ENCODE assay signal across 9 mouse cellular contexts in genomic region chr5:113797149-113797882, GRCm38 (mm10). TPM values are rescaled to one million over a fixed set of nuclear protein-coding genes. Genes with fewer than 3 reads are reported as not detected.
DNase-seq lines count a peak whose midpoint lies in the region; ATAC-seq and TF ChIP-seq lines count a peak whose summit lies in the region.
"Had no signal": no experiment of that assay in that cellular context is flagged by ENCODE, and none has a peak within 500 bp of the region (broad histone marks: within the 10 kb centered on the region; RNA-seq: fewer than 3 reads in every experiment).

No protein-coding gene starts in this region.

- no peak for DNase-seq in heart, adult 18-20 months
- no peak for DNase-seq in midbrain, postnatal 0 days (ENCODE audit: low spot score)
- no peak for DNase-seq in midbrain, embryonic 14.5 days
- DNase-seq in limb, embryonic 14.5 days (ENCODE audit: low spot score), result no peak
- no peak for DNase-seq in cerebellum, postnatal 4 days (ENCODE audit: low spot score in 2 of 2)
- DNase-seq in layer of hippocampus, adult 9-11 months, result no peak
- DNase-seq: kidney, adult 11 months had no signal

- TF ChIP-seq POLR2A in limb, embryonic 14.5 days (IDR thresholded peaks at IDR 0.05; ENCODE audit: borderline replicate concordance, extremely low read depth, insufficient read depth, insufficient read length), result no peak

- no peaks in the 10 kb centered on the region for H3K36me3 ChIP-seq in heart, embryonic 15.5 days
- H3K36me3 ChIP-seq in midbrain, postnatal 0 days (ENCODE audit: insufficient read depth, low read length), result no peaks in the 10 kb centered on the region
- H3K36me3 ChIP-seq in midbrain, embryonic 14.5 days (ENCODE audit: control insufficient read depth, insufficient read depth, low read length), result no peaks in the 10 kb centered on the region
- H3K36me3 ChIP-seq in limb, embryonic 14.5 days (ENCODE audit: control insufficient read depth, insufficient read depth, low read length), result peaks cover 43% of the 10 kb centered on the region
- H3K36me3 ChIP-seq in stomach, embryonic 16.5 days (ENCODE audit: control insufficient read depth, insufficient read depth, low read length), result no peaks in the 10 kb centered on the region

- H3K27me3 ChIP-seq in heart, embryonic 15.5 days, result peaks cover 22% of the 10 kb centered on the region
- no peaks in the 10 kb centered on the region for H3K27me3 ChIP-seq in midbrain, postnatal 0 days (ENCODE audit: insufficient read depth, low read length)
- no peaks in the 10 kb centered on the region for H3K27me3 ChIP-seq in midbrain, embryonic 14.5 days (ENCODE audit: control insufficient read depth, insufficient read depth, low read length)
- no peaks in the 10 kb centered on the region for H3K27me3 ChIP-seq in limb, embryonic 14.5 days (ENCODE audit: control insufficient read depth, insufficient read depth, low read length)
- no peaks in the 10 kb centered on the region for H3K27me3 ChIP-seq in stomach, embryonic 16.5 days (ENCODE audit: control insufficient read depth, insufficient read depth, low read length)

- no peak for TF ChIP-seq CTCF in midbrain, postnatal 0 days (IDR thresholded peaks at IDR 0.05)

- no peaks in the 10 kb centered on the region for H3K9me3 ChIP-seq in heart, embryonic 15.5 days (replicated peaks)
- no peaks in the 10 kb centered on the region for H3K9me3 ChIP-seq in midbrain, postnatal 0 days (ENCODE audit: low read length)
- H3K9me3 ChIP-seq in midbrain, embryonic 14.5 days (ENCODE audit: control insufficient read depth, low read length), result no peaks in the 10 kb centered on the region
- H3K9me3 ChIP-seq in limb, embryonic 14.5 days (ENCODE audit: control insufficient read depth, low read length), result no peaks in the 10 kb centered on the region
- no peaks in the 10 kb centered on the region for H3K9me3 ChIP-seq in stomach, embryonic 16.5 days (replicated peaks; ENCODE audit: control insufficient read depth, low read length)

- ATAC-seq in heart, embryonic 15.5 days (replicated peaks; ENCODE audit: insufficient number of reproducible peaks, insufficient read depth, low FRiP score, low read depth), result no peak
- 0 out of 2 replicates have a peak, but pooled peaks have one; percentile 10 for ATAC-seq in midbrain, postnatal 0 days (ENCODE audit: low FRiP score)
- ATAC-seq in midbrain, embryonic 14.5 days (ENCODE audit: low FRiP score, low TSS enrichment), result no peak
- no peak for ATAC-seq in limb, embryonic 14.5 days (ENCODE audit: low FRiP score, low read depth)
- ATAC-seq in stomach, embryonic 16.5 days (ENCODE audit: insufficient read depth, low FRiP score), result no peak

- 19% methylated on average over 19 of the region's 19 CpGs for WGBS in heart, embryonic 15.5 days
- WGBS in midbrain, postnatal 0 days, result 14% methylated on average over 19 of the region's 19 CpGs
- WGBS in midbrain, embryonic 14.5 days, result 12% methylated on average over 19 of the region's 19 CpGs
- 5% methylated on average over 19 of the region's 19 CpGs for WGBS in limb, embryonic 14.5 days
- 16% methylated on average over 19 of the region's 19 CpGs for WGBS in stomach, embryonic 16.5 days

- peak overlapping the region; percentile 21 for H3K4me2 ChIP-seq in heart, embryonic 15.5 days
- H3K4me2 ChIP-seq in midbrain, postnatal 0 days (ENCODE audit: low read depth, low read length, poor library complexity, severe bottlenecking), result no peak overlapping the region
- no peak overlapping the region for H3K4me2 ChIP-seq in midbrain, embryonic 14.5 days (ENCODE audit: low read length)
- H3K4me2 ChIP-seq in limb, embryonic 14.5 days (replicated peaks; ENCODE audit: low read depth, low read length, severe bottlenecking), result peak overlapping the region; percentile 74
- peak overlapping the region; percentile 57 for H3K4me2 ChIP-seq in stomach, embryonic 16.5 days (ENCODE audit: low read depth, low read length)

- H3K9ac ChIP-seq in heart, embryonic 15.5 days, result no peak overlapping the region
- no peak overlapping the region for H3K9ac ChIP-seq in midbrain, postnatal 0 days (replicated peaks; ENCODE audit: low read length, poor library complexity, severe bottlenecking)
- H3K9ac ChIP-seq in midbrain, embryonic 14.5 days (replicated peaks; ENCODE audit: low read length), result no peak overlapping the region
- H3K9ac ChIP-seq in limb, embryonic 14.5 days (ENCODE audit: low read depth, low read length, severe bottlenecking), result peak overlapping the region; percentile 66
- peak overlapping the region; percentile 59 for H3K9ac ChIP-seq in stomach, embryonic 16.5 days (ENCODE audit: low read length)

- peaks cover 22% of the 10 kb centered on the region for H3K4me1 ChIP-seq in heart, embryonic 15.5 days (replicated peaks)
- no peaks in the 10 kb centered on the region for H3K4me1 ChIP-seq in midbrain, postnatal 0 days (ENCODE audit: insufficient read depth, low read length)
- 0 out of 2 replicates have a peak, but pooled peaks cover 10% of the 10 kb centered on the region for H3K4me1 ChIP-seq in midbrain, embryonic 14.5 days (ENCODE audit: control insufficient read depth, insufficient read depth, low read length)
- peaks cover 39% of the 10 kb centered on the region for H3K4me1 ChIP-seq in limb, embryonic 14.5 days (ENCODE audit: control insufficient read depth, insufficient read depth, low read length)
- H3K4me1 ChIP-seq in stomach, embryonic 16.5 days (ENCODE audit: control insufficient read depth, insufficient read depth, low read length), result peaks cover 23% of the 10 kb centered on the region

- H3K4me3 ChIP-seq in heart, embryonic 15.5 days, result 0 out of 2 replicates have a peak overlapping the region, but pooled peaks have one; percentile 10
- no peak overlapping the region for H3K4me3 ChIP-seq in midbrain, postnatal 0 days (ENCODE audit: low read depth, low read length)
- H3K4me3 ChIP-seq in midbrain, embryonic 14.5 days (replicated peaks; ENCODE audit: low read depth, low read length), result no peak overlapping the region
- H3K4me3 ChIP-seq in limb, embryonic 14.5 days (replicated peaks; ENCODE audit: low read length), result peak overlapping the region; percentile 63
- H3K4me3 ChIP-seq in stomach, embryonic 16.5 days (replicated peaks; ENCODE audit: low read length), result peak overlapping the region; percentile 40

- H3K27ac ChIP-seq in heart, embryonic 15.5 days, result peak overlapping the region; percentile 3; the same call in 1 of the 2 replicates
- no peak overlapping the region for H3K27ac ChIP-seq in midbrain, postnatal 0 days (ENCODE audit: low read depth, low read length)
- H3K27ac ChIP-seq in midbrain, embryonic 14.5 days (replicated peaks; ENCODE audit: low read depth, low read length), result no peak overlapping the region
- H3K27ac ChIP-seq in limb, embryonic 14.5 days (replicated peaks; ENCODE audit: low read depth, low read length), result peak overlapping the region; percentile 82
- peak overlapping the region; percentile 71; the same call in 1 of the 2 replicates for H3K27ac ChIP-seq in stomach, embryonic 16.5 days (ENCODE audit: low read length)

RNA-seq across cellular contexts. Expression of gene Tmem119, which starts 3.0 kb away (rescaled TPM):
- 23.6 and 30.5 TPM in 2 replicates for polyA plus RNA-seq in heart, embryonic 15.5 days (2015; fragmentation: Nextera tagmentation; extraction: Ambion mirVana)
- 1 to 10 TPM; 2.7 to 5.1 TPM for total RNA-seq in heart, adult 18-20 months (2021)
- total RNA-seq in midbrain, postnatal 0 days (2014; rRNA removed), result 9.5 and 10.1 TPM in 2 replicates
- polyA plus RNA-seq in midbrain, postnatal 0 days (2015; fragmentation: Nextera tagmentation; extraction: Ambion mirVana), result 5.9 and 6.3 TPM in 2 replicates
- 1.00 and 3.2 TPM in 2 replicates for polyA plus RNA-seq in midbrain, embryonic 14.5 days (2014; fragmentation: Nextera tagmentation; extraction: Ambion mirVana)
- polyA plus RNA-seq in limb, embryonic 14.5 days (2012; rRNA removed), result 86.0 and 118 TPM in 2 replicates
- 107 and 117 TPM in 2 replicates for polyA plus RNA-seq in limb, embryonic 14.5 days (2014; fragmentation: Nextera tagmentation; extraction: Ambion mirVana)
- polyA plus RNA-seq in stomach, embryonic 16.5 days (2015; fragmentation: Nextera tagmentation; extraction: Ambion mirVana), result 71.4 and 73.0 TPM in 2 replicates

RNA-seq across cellular contexts. Expression of gene Iscu, which starts 24.8 kb away (rescaled TPM):
- 112 and 124 TPM in 2 replicates for polyA plus RNA-seq in heart, embryonic 15.5 days (2015; fragmentation: Nextera tagmentation; extraction: Ambion mirVana)
- 100 to 1,000 TPM; 207 to 210 TPM for total RNA-seq in heart, adult 18-20 months (2021)
- 65.3 and 65.8 TPM in 2 replicates for total RNA-seq in midbrain, postnatal 0 days (2014; rRNA removed)
- polyA plus RNA-seq in midbrain, postnatal 0 days (2015; fragmentation: Nextera tagmentation; extraction: Ambion mirVana), result 96.9 and 102 TPM in 2 replicates
- 87.6 and 92.2 TPM in 2 replicates for polyA plus RNA-seq in midbrain, embryonic 14.5 days (2014; fragmentation: Nextera tagmentation; extraction: Ambion mirVana)
- polyA plus RNA-seq in limb, embryonic 14.5 days (2012; rRNA removed), result 80.8 and 85.4 TPM in 2 replicates
- polyA plus RNA-seq in limb, embryonic 14.5 days (2014; fragmentation: Nextera tagmentation; extraction: Ambion mirVana), result 102 and 106 TPM in 2 replicates
- 97.0 and 112 TPM in 2 replicates for polyA plus RNA-seq in stomach, embryonic 16.5 days (2015; fragmentation: Nextera tagmentation; extraction: Ambion mirVana)

RNA-seq across cellular contexts. Expression of gene Sart3, which starts 25.0 kb away (rescaled TPM):
- 30.8 and 39.8 TPM in 2 replicates for polyA plus RNA-seq in heart, embryonic 15.5 days (2015; fragmentation: Nextera tagmentation; extraction: Ambion mirVana)
- total RNA-seq in heart, adult 18-20 months (2021), result 10 to 100 TPM in 1 of 2 experiments, 1 to 10 TPM in 1; 9.9 to 11.3 TPM
- 44.7 and 51.1 TPM in 2 replicates for total RNA-seq in midbrain, postnatal 0 days (2014; rRNA removed)
- polyA plus RNA-seq in midbrain, postnatal 0 days (2015; fragmentation: Nextera tagmentation; extraction: Ambion mirVana), result 24.8 and 26.5 TPM in 2 replicates
- polyA plus RNA-seq in midbrain, embryonic 14.5 days (2014; fragmentation: Nextera tagmentation; extraction: Ambion mirVana), result 36.4 and 40.1 TPM in 2 replicates
- polyA plus RNA-seq in limb, embryonic 14.5 days (2012; rRNA removed), result 56.8 and 57.3 TPM in 2 replicates
- polyA plus RNA-seq in limb, embryonic 14.5 days (2014; fragmentation: Nextera tagmentation; extraction: Ambion mirVana), result 41.7 and 45.8 TPM in 2 replicates
- 30.8 and 35.0 TPM in 2 replicates for polyA plus RNA-seq in stomach, embryonic 16.5 days (2015; fragmentation: Nextera tagmentation; extraction: Ambion mirVana)

RNA-seq across cellular contexts. Expression of gene Selplg, which starts 35.1 kb away (rescaled TPM):
- 2.7 and 18.4 TPM in 2 replicates for polyA plus RNA-seq in heart, embryonic 15.5 days (2015; fragmentation: Nextera tagmentation; extraction: Ambion mirVana)
- 1 to 10 TPM; 4.4 to 7.3 TPM for total RNA-seq in heart, adult 18-20 months (2021)
- 0.52 and 3.1 TPM in 2 replicates for total RNA-seq in midbrain, postnatal 0 days (2014; rRNA removed)
- 1.9 and 2.3 TPM in 2 replicates for polyA plus RNA-seq in midbrain, postnatal 0 days (2015; fragmentation: Nextera tagmentation; extraction: Ambion mirVana)
- polyA plus RNA-seq in midbrain, embryonic 14.5 days (2014; fragmentation: Nextera tagmentation; extraction: Ambion mirVana), result 1.1 and 2.6 TPM in 2 replicates
- 4.0 and 4.6 TPM in 2 replicates for polyA plus RNA-seq in limb, embryonic 14.5 days (2012; rRNA removed)
- polyA plus RNA-seq in limb, embryonic 14.5 days (2014; fragmentation: Nextera tagmentation; extraction: Ambion mirVana), result 4.9 and 5.4 TPM in 2 replicates
- polyA plus RNA-seq in stomach, embryonic 16.5 days (2015; fragmentation: Nextera tagmentation; extraction: Ambion mirVana), result 7.3 and 9.1 TPM in 2 replicates

Comparison
In these comparisons a context has a peak if more than half of its experiments do, and no peak if none do; other contexts are left out.
1. H3K27ac ChIP-seq: peak in heart, embryonic 15.5 days (single experiment), limb, embryonic 14.5 days (single experiment) and stomach, embryonic 16.5 days (single experiment); none in midbrain, postnatal 0 days (single experiment) and midbrain, embryonic 14.5 days (single experiment).
2. H3K4me2 ChIP-seq: peak in heart, embryonic 15.5 days (single experiment), limb, embryonic 14.5 days (single experiment) and stomach, embryonic 16.5 days (single experiment); none in midbrain, postnatal 0 days (single experiment) and midbrain, embryonic 14.5 days (single experiment).
3. H3K4me3 ChIP-seq: peak in heart, embryonic 15.5 days (single experiment), limb, embryonic 14.5 days (single experiment) and stomach, embryonic 16.5 days (single experiment); none in midbrain, postnatal 0 days (single experiment) and midbrain, embryonic 14.5 days (single experiment).
4. H3K9ac ChIP-seq: peak in limb, embryonic 14.5 days (single experiment) and stomach, embryonic 16.5 days (single experiment); none in heart, embryonic 15.5 days (single experiment), midbrain, postnatal 0 days (single experiment) and midbrain, embryonic 14.5 days (single experiment).